In the genomic region with DNA sequence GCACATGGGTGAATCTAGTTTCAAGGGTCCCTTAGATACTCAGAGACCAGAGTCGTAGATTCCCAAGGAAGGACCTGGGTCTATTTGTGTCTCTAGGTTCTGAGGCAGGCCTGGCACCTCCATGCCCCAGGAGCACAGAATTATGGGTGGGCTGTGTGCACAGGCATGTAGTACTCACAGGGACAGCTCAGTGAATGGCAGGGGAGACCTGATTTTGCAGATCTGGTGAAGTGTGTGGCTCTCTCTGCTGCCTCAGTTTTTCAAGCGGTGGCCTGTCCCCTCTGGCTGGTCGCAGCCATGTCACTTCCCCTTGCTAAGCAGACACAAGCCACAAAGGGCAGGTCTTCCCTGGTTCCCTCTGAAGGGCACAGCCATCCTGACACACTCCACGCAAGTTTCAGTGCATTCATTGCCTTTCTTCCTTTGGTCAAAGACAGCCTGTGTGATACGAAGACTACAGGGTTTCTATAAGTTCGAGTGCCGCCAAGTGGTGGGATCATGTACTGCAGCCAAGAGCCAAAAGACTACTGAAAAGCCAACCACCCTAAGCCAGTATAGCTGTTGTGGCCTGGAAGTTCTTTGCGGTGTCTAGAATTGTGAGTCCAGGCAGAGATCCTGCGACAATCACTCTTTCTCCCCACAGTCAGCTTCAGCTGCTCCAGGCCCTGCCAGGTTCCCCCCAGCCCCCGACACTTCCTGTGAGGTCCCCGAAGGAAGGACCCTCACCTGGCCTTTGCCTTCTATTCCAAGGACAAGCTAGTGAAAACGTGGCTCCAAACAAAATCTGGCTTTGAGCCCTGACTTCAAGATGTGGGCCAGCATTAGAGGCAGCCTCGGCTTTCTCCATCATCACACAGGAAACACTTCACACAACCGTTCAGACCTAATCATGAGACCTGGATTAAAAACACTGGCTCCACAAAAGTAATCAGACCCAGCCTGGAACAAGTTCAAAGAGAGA, we compare ENCODE assay signal across 8 mouse cellular contexts. TPM values are rescaled to one million over a fixed set of nuclear protein-coding genes. Genes with fewer than 3 reads are reported as not detected.
DNase-seq lines count a peak whose midpoint lies in the region.

No protein-coding gene starts in this region.

- DNase-seq in 416B (ENCODE audit: low read depth) (peak; percentile 70), WW6 (ENCODE audit: low read depth, low spot score) (peak; percentile 57)
- peak; percentile 91 to 98 for DNase-seq in cerebellum, postnatal 36 days
- peak; percentile 79 for DNase-seq in gastrocnemius, adult 18-20 months (ENCODE audit: low spot score)
- peak; percentile 75 to 88 for DNase-seq in kidney, postnatal 25 days
- peak; percentile 51 to 65 for DNase-seq in lung, adult 18-20 months
- DNase-seq in retina, adult 2 months (ENCODE audit: low read depth, low spot score): peak; percentile 46
- peak; percentile 46 to 63 for DNase-seq in thymus, postnatal 36 days

RNA-seq across cellular contexts. Expression of a gene that starts 24.9 kb away (rescaled TPM):
- 1 to 10 TPM; 2.9 to 3.7 TPM for total RNA-seq in gastrocnemius, adult 18-20 months (2021)

Comparison
In these comparisons a context has a peak if more than half of its experiments do, and no peak if none do; other contexts are left out.
1. Peak in every context shown above with its lines: DNase-seq.